Mouse (Mus musculus): Measurements from ENCODE around the gene Tax1bp3. TPM values are rescaled to one million over a fixed set of nuclear protein-coding genes. Genes with fewer than 3 reads are reported as not detected.

Gene Tax1bp3
- polyA plus RNA-seq, 1 experiment, result 37.1 TPM

GRCm38 (mm10) chr11:73137116-73137515, 39.8 kb upstream of the Tax1bp3 start:
- peaks cover 14% of the 10 kb centered on the region; the same call in 1 of the 2 replicates for H3K9me3 ChIP-seq (replicated peaks; ENCODE audit: control insufficient read depth, insufficient read depth, low read length, poor library complexity, severe bottlenecking)
- H3K9ac ChIP-seq (ENCODE audit: low read depth, poor library complexity, severe bottlenecking), result peak overlapping the region; percentile 93
- TF ChIP-seq CTCF (IDR thresholded peaks at IDR 0.05; ENCODE audit: low read depth, low read length) (no peak), EP300 (IDR thresholded peaks at IDR 0.05; ENCODE audit: insufficient read depth, low read depth, low read length) (no peak), POLR2A (IDR thresholded peaks at IDR 0.05; ENCODE audit: insufficient read depth, low read length) (no peak)
- H3K36me3 ChIP-seq (ENCODE audit: control insufficient read depth, insufficient read depth, low read length, poor library complexity, severe bottlenecking), result peaks cover 42% of the 10 kb centered on the region
- H3K4me1 ChIP-seq (ENCODE audit: control insufficient read depth, insufficient read depth, low read length), result no peaks in the 10 kb centered on the region
- no peaks in the 10 kb centered on the region for H3K27me3 ChIP-seq (ENCODE audit: control insufficient read depth, insufficient read depth, low read length, poor library complexity, severe bottlenecking)
- no peak overlapping the region for H3K27ac ChIP-seq (ENCODE audit: insufficient read depth, low read length)
- H3K4me3 ChIP-seq (ENCODE audit: low read depth, low read length), result peak overlapping the region; percentile 93

DNA sequence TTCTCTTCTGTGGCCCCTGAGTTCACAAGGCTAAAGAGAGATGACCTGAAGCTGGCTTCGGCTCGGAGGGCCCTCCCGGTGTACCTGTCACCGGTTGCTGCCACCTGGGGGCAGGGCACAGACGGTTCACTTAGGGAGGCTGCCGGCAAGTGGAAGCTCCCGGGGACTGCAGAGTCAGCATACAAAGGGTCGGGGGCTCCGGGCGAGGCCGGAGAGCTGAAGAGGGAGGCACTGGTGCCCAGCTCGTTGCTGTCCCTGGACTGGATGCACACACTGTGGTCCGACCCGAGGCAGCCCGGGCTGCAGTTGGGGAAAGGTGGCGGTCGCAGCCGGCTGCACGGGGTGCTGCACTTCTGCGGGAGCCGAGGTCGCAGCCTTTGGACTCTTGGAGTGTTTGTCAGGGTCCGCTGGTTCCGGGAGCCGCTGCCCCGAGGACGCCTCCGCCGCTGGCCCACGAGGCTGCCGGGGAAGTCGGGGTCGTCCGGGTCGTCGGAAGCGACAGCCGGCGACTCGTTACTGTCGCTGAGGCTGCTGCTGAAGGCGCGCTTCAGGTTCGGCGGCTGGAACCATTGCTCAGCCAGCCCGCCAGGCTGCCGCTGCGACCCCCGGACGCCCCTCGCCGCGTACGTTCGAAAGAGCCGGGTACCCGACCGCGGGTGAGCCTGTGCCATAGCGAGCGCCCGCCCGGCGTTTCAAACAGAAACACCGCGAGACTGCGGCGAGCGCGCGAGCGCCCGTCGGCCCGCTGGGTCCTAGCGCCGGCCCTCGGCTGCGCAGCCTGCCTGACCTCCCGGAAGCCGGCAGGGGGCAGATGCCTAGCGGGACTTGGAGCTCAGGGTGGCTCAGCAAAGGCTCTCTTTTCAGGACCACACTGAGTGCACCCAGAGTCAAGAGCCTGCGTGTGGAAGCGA, 39.0 kb upstream of the Tax1bp3 start, which contains the start of gene Haspin:
TSS of gene Haspin (minus strand) at position 704 of the 911 bp plus-strand sequence.
- Histone ChIP-seq H3K27ac (ENCODE audit: insufficient read depth, low read length) (no peak within 1 kb of the TSS), H3K4me1 (ENCODE audit: control insufficient read depth, insufficient read depth, low read length) (no peaks in the 10 kb centered on the region), H3K27me3 (ENCODE audit: control insufficient read depth, insufficient read depth, low read length, poor library complexity, severe bottlenecking) (no peaks in the 10 kb centered on the region), H3K9me3 (replicated peaks; ENCODE audit: control insufficient read depth, insufficient read depth, low read length, poor library complexity, severe bottlenecking) (peaks cover 10% of the 10 kb centered on the region; the same call in 1 of the 2 replicates), H3K36me3 (ENCODE audit: control insufficient read depth, insufficient read depth, low read length, poor library complexity, severe bottlenecking) (peaks cover 37% of the 10 kb centered on the region), H3K4me3 (ENCODE audit: low read depth, low read length) (peak within 1 kb of the TSS; percentile 93), H3K9ac (ENCODE audit: low read depth, poor library complexity, severe bottlenecking) (peak within 1 kb of the TSS; percentile 93)
- TF ChIP-seq POLR2A (IDR thresholded peaks at IDR 0.05; ENCODE audit: insufficient read depth, low read length), result peak; percentile 25
- no peak for TF ChIP-seq EP300 (IDR thresholded peaks at IDR 0.05; ENCODE audit: insufficient read depth, low read depth, low read length)
- peak; percentile 78 for TF ChIP-seq CTCF (IDR thresholded peaks at IDR 0.05; ENCODE audit: low read depth, low read length)

GRCm38 (mm10) chr11:73144261-73144681, 32.6 kb upstream of the Tax1bp3 start:
- Histone ChIP-seq H3K27ac (ENCODE audit: insufficient read depth, low read length) (no peak overlapping the region), H3K4me1 (ENCODE audit: control insufficient read depth, insufficient read depth, low read length) (peaks cover 2% of the 10 kb centered on the region), H3K36me3 (ENCODE audit: control insufficient read depth, insufficient read depth, low read length, poor library complexity, severe bottlenecking) (no peaks in the 10 kb centered on the region), H3K9me3 (replicated peaks; ENCODE audit: control insufficient read depth, insufficient read depth, low read length, poor library complexity, severe bottlenecking) (no peaks in the 10 kb centered on the region), H3K4me3 (ENCODE audit: low read depth, low read length) (no peak overlapping the region), H3K27me3 (ENCODE audit: control insufficient read depth, insufficient read depth, low read length, poor library complexity, severe bottlenecking) (no peaks in the 10 kb centered on the region), H3K9ac (ENCODE audit: low read depth, poor library complexity, severe bottlenecking) (no peak overlapping the region)
- no peak for TF ChIP-seq CTCF (IDR thresholded peaks at IDR 0.05; ENCODE audit: low read depth, low read length)
- no peak for TF ChIP-seq POLR2A (IDR thresholded peaks at IDR 0.05; ENCODE audit: insufficient read depth, low read length)
- TF ChIP-seq EP300 (IDR thresholded peaks at IDR 0.05; ENCODE audit: insufficient read depth, low read depth, low read length), result no peak

DNA sequence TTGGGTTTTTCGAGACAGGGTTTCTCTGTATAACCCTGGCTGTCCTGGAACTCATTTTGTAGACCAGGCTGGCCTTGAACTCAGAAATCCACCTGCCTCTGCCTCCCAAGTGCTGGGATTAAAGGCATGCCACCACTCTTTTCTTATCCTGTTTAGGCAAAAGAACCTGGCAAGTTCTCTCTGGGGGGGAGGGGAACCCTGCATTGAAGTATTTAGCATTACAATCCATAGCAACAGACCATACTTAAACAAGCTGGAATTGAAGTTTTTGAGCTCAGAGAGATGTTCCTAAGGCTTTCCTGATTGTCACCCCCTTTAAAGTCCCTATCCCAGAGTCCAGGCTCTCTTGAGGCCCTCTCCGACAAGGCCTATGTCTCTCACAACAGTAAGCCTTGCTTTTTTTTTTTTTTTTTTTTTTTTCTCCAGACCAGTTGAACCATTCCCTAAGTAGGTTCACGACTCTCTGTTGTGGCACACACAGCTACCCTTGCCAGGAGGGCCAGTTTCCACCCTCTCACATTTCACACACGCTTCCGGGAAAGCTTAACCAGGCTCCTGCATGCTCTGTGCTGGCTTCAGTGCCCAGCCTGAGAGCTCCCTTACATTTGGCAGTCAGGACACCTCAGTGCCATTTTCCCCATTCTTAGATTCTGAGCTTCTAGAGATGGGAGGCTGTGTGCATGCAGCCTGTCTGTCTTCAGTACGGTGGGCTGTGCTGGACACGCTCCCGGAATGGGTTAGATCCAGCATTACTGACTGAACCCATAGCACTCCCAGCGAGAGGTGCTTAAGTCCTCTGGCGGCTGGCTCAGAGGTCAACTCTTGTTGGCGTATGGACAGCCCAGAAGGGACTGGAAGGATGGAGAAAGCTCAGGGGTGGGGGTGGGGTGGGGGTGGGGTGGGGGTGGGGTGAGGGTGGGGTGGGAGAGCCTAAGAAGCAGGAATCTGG, 30.6 kb upstream of the Tax1bp3 start:
- Histone ChIP-seq H3K9me3 (replicated peaks; ENCODE audit: control insufficient read depth, insufficient read depth, low read length, poor library complexity, severe bottlenecking) (no peaks in the 10 kb centered on the region), H3K4me1 (ENCODE audit: control insufficient read depth, insufficient read depth, low read length) (peaks cover 2% of the 10 kb centered on the region), H3K27me3 (ENCODE audit: control insufficient read depth, insufficient read depth, low read length, poor library complexity, severe bottlenecking) (no peaks in the 10 kb centered on the region), H3K9ac (ENCODE audit: low read depth, poor library complexity, severe bottlenecking) (0 out of 2 replicates have a peak overlapping the region, but pooled peaks have one; percentile 22), H3K4me3 (ENCODE audit: low read depth, low read length) (no peak overlapping the region), H3K27ac (ENCODE audit: insufficient read depth, low read length) (peak overlapping the region; percentile 7), H3K36me3 (ENCODE audit: control insufficient read depth, insufficient read depth, low read length, poor library complexity, severe bottlenecking) (no peaks in the 10 kb centered on the region)
- TF ChIP-seq EP300 (IDR thresholded peaks at IDR 0.05; ENCODE audit: insufficient read depth, low read depth, low read length) (no peak), POLR2A (IDR thresholded peaks at IDR 0.05; ENCODE audit: insufficient read depth, low read length) (no peak), CTCF (IDR thresholded peaks at IDR 0.05; ENCODE audit: low read depth, low read length) (no peak)

DNA sequence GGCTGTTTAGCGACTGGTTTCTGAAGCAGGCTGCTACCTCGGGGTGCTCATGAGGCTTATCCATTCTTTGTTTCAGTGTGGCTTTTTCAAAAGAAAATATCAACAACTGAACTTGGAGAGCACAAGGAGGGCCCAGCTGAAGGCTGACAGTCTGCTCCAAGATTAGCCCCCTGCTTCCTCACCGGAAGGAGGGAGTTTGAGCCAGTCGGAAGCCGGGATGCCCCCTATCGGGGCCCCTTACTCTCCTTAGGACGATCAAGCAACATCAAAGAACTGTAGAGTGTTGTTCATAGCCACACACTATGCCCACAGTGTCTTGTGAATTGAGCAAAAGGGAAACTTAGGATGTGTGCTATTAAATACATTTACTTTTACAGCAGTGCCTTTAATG, 29.9 kb upstream of the Tax1bp3 start:
- TF ChIP-seq EP300 (IDR thresholded peaks at IDR 0.05; ENCODE audit: insufficient read depth, low read depth, low read length), result 0 out of 2 replicates have a peak, but pooled peaks have one; percentile 12
- TF ChIP-seq CTCF (IDR thresholded peaks at IDR 0.05; ENCODE audit: low read depth, low read length), result no peak
- Histone ChIP-seq H3K4me1 (ENCODE audit: control insufficient read depth, insufficient read depth, low read length) (peaks cover 2% of the 10 kb centered on the region), H3K27ac (ENCODE audit: insufficient read depth, low read length) (no peak overlapping the region), H3K4me3 (ENCODE audit: low read depth, low read length) (no peak overlapping the region), H3K27me3 (ENCODE audit: control insufficient read depth, insufficient read depth, low read length, poor library complexity, severe bottlenecking) (no peaks in the 10 kb centered on the region), H3K36me3 (ENCODE audit: control insufficient read depth, insufficient read depth, low read length, poor library complexity, severe bottlenecking) (no peaks in the 10 kb centered on the region), H3K9ac (ENCODE audit: low read depth, poor library complexity, severe bottlenecking) (peak overlapping the region; percentile 22; the same call in 1 of the 2 replicates), H3K9me3 (replicated peaks; ENCODE audit: control insufficient read depth, insufficient read depth, low read length, poor library complexity, severe bottlenecking) (no peaks in the 10 kb centered on the region)

Data from ES-Bruce4 (cell line).